Mouse (Mus musculus) megakaryocyte, embryonic 14.5 days (primary cell): Measurements from ENCODE around the gene Itgav. TPM values are rescaled to one million over a fixed set of nuclear protein-coding genes. Genes with fewer than 3 reads are reported as not detected.
A peak's percentile ranks its signal among the peaks of the same experiment; 100 is the strongest.

ENCODE experiments used
- H3K27me3 ChIP-seq: replicated peaks from 2 replicates; pipeline ENCODE3; 2012; ENCODE audit warnings: inconsistent platforms
- H3K36me3 ChIP-seq: replicated peaks from 2 replicates; pipeline ENCODE3; 2012; ENCODE audit warnings: low read length, inconsistent platforms, mixed read lengths
- H3K4me1 ChIP-seq: 2 replicates; pipeline ENCODE4 v1.6.1; 2012; ENCODE audit warnings: inconsistent platforms
- H3K4me3 ChIP-seq: replicated peaks from 2 replicates; pipeline ENCODE3; 2012; ENCODE audit warnings: moderate library complexity, mild to moderate bottlenecking, inconsistent platforms
- H3K9me3 ChIP-seq: 2 replicates; pipeline ENCODE4 v1.6.1; 2012; ENCODE audit warnings: inconsistent platforms
- FLI1 ChIP-seq: IDR thresholded peaks from 2 replicates; pipeline ENCODE4 v1.6.1; 2012; ENCODE audit warnings: low read length, inconsistent platforms, mixed read lengths
- GATA1 ChIP-seq: IDR thresholded peaks from 3 replicates; pipeline ENCODE4 v1.6.1; 2012; ENCODE audit warnings: mixed read lengths, low read length, inconsistent platforms, borderline replicate concordance
- polyA plus RNA-seq: library from polyadenylated mRNA; stranded (reverse); fragments of >175 nt; gene quantifications from 2 replicates; pipeline ENCODE4 v1.2.3, GENCODE M21; 2012; ENCODE audit warnings: low replicate concordance; ENCODE audit not compliant: insufficient read depth

Itgav gene
- polyA plus RNA-seq, 1 experiment = 7.1 TPM

- no peaks in the 10 kb centered on the region for H3K27me3 ChIP-seq
- H3K4me1 ChIP-seq = no peaks in the 10 kb centered on the region
- peaks cover 98% of the 10 kb centered on the region for H3K36me3 ChIP-seq
- H3K9me3 ChIP-seq = no peaks in the 10 kb centered on the region
- H3K4me3 ChIP-seq = no peak overlapping the region
- TF ChIP-seq GATA1 (no peak), FLI1 (no peak)
Observed at GRCm38 (mm10) chr2:83797902-83798497, 73.8 kb downstream of the Itgav start.

- peak within 1 kb of the TSS; percentile 93 for H3K4me3 ChIP-seq
- peaks cover 19% of the 10 kb centered on the region for H3K4me1 ChIP-seq
- no peaks in the 10 kb centered on the region for H3K36me3 ChIP-seq
- TF ChIP-seq FLI1 = no peak
- peaks cover 46% of the 10 kb centered on the region for H3K27me3 ChIP-seq
- H3K9me3 ChIP-seq = no peaks in the 10 kb centered on the region
Observed at GRCm38 (mm10) chr2:83812483-83813272, 88.5 kb downstream of the Itgav start, which contains the start of gene Fam171b. Gene Fam171b, plus strand, starts transcription at chr2:83812636.

GRCm38 (mm10) chr2:83813273-83813892, 89.2 kb downstream of the Itgav start:
- Histone ChIP-seq H3K4me1 (peaks cover 19% of the 10 kb centered on the region), H3K9me3 (no peaks in the 10 kb centered on the region), H3K4me3 (peak overlapping the region; percentile 93), H3K27me3 (peaks cover 46% of the 10 kb centered on the region), H3K36me3 (no peaks in the 10 kb centered on the region)
- TF ChIP-seq GATA1 (no peak), FLI1 (no peak)

GRCm38 (mm10) chr2:83814009-83814408, 89.8 kb downstream of the Itgav start:
- Histone ChIP-seq H3K4me1 (peaks cover 19% of the 10 kb centered on the region), H3K36me3 (no peaks in the 10 kb centered on the region), H3K27me3 (peaks cover 46% of the 10 kb centered on the region), H3K4me3 (no peak overlapping the region), H3K9me3 (no peaks in the 10 kb centered on the region)
- TF ChIP-seq GATA1 = no peak
- no peak for TF ChIP-seq FLI1

GRCm38 (mm10) chr2:83816147-83816546, 92.0 kb downstream of the Itgav start:
- Histone ChIP-seq H3K4me1 (peaks cover 19% of the 10 kb centered on the region), H3K9me3 (no peaks in the 10 kb centered on the region), H3K36me3 (no peaks in the 10 kb centered on the region), H3K4me3 (no peak overlapping the region), H3K27me3 (peaks cover 35% of the 10 kb centered on the region)
- TF ChIP-seq GATA1 (no peak), FLI1 (no peak)

GRCm38 (mm10) chr2:83825161-83825560, 101.0 kb downstream of the Itgav start:
- H3K36me3 ChIP-seq = no peaks in the 10 kb centered on the region
- TF ChIP-seq GATA1 (no peak), FLI1 (no peak)

GRCm38 (mm10) chr2:83828895-83829539, 104.8 kb downstream of the Itgav start:
- no peaks in the 10 kb centered on the region for H3K36me3 ChIP-seq

More at GRCm38 (mm10) chr2:83825161-83825560, 101.0 kb downstream of the Itgav start:
- no peaks in the 10 kb centered on the region for H3K4me1 ChIP-seq
- H3K27me3 ChIP-seq = no peaks in the 10 kb centered on the region
- H3K9me3 ChIP-seq = no peaks in the 10 kb centered on the region
- H3K4me3 ChIP-seq = no peak overlapping the region

GRCm38 (mm10) chr2:83832903-83833302, 108.7 kb downstream of the Itgav start:
- H3K36me3 ChIP-seq = no peaks in the 10 kb centered on the region
- TF ChIP-seq GATA1 (no peak), FLI1 (no peak)
- H3K4me1 ChIP-seq = no peaks in the 10 kb centered on the region
- H3K27me3 ChIP-seq = no peaks in the 10 kb centered on the region
- H3K9me3 ChIP-seq = no peaks in the 10 kb centered on the region
- H3K4me3 ChIP-seq = no peak overlapping the region

More at GRCm38 (mm10) chr2:83828895-83829539, 104.8 kb downstream of the Itgav start:
- TF ChIP-seq GATA1 = no peak
- TF ChIP-seq FLI1 = no peak
- no peaks in the 10 kb centered on the region for H3K4me1 ChIP-seq
- H3K9me3 ChIP-seq = no peaks in the 10 kb centered on the region
- H3K27me3 ChIP-seq = no peaks in the 10 kb centered on the region
- no peak overlapping the region for H3K4me3 ChIP-seq

- Histone ChIP-seq H3K9me3 (peaks cover 3% of the 10 kb centered on the region; the same call in 1 of the 2 replicates), H3K4me3 (no peak overlapping the region), H3K27me3 (peaks cover 2% of the 10 kb centered on the region), H3K4me1 (no peaks in the 10 kb centered on the region), H3K36me3 (no peaks in the 10 kb centered on the region)
- TF ChIP-seq GATA1 = no peak
- TF ChIP-seq FLI1 = no peak
Observed at GRCm38 (mm10) chr2:83835313-83836070, 111.3 kb downstream of the Itgav start.
